Mouse (Mus musculus) gastrocnemius, adult 8-10 months (tissue): ENCODE measurements at regions not wholly inside any gene's neighbourhood (a gene's known extent, or its start where the extent isn't known, plus 50 kb on each side); places are given as distances from the start of the nearest gene placed in this dataset.

ENCODE experiments used
- DNase-seq, 2 experiments: peaks; one replicate each; pipeline ENCODE4 v3.0.0; 2022; ENCODE audit warnings: low spot score in 2 of 2

- DNase-seq = no peak
Observed at GRCm38 (mm10) chr13:53055697-53056096, 74.8 kb upstream of the Nfil3 start.

- DNase-seq = no peak
Observed at GRCm38 (mm10) chr13:53053211-53053610, 72.3 kb upstream of the Nfil3 start.

- DNase-seq = no peak
Observed at GRCm38 (mm10) chr13:53052806-53053205, 71.9 kb upstream of the Nfil3 start.

GRCm38 (mm10) chr13:53052188-53052587, 71.3 kb upstream of the Nfil3 start:
- DNase-seq = no peak

GRCm38 (mm10) chr13:53051386-53051785, 70.5 kb upstream of the Nfil3 start:
- no peak for DNase-seq

- no peak for DNase-seq
Observed at GRCm38 (mm10) chr13:53049176-53049575, 68.3 kb upstream of the Nfil3 start.

- DNase-seq = peak; percentile 5 to 13
Observed at GRCm38 (mm10) chr13:53033189-53033943, 52.5 kb upstream of the Nfil3 start.
